Mouse (Mus musculus) urinary bladder, postnatal 36 days (tissue): ENCODE data around the gene Cd300lf.

Source experiments
- DNase-seq, 2 experiments: peaks; one replicate each; pipeline ENCODE4 v3.0.0; 2022; ENCODE audit warnings: low spot score in 2 of 2, mixed read lengths in 1 of 2

The Cd300lf gene

DNA sequence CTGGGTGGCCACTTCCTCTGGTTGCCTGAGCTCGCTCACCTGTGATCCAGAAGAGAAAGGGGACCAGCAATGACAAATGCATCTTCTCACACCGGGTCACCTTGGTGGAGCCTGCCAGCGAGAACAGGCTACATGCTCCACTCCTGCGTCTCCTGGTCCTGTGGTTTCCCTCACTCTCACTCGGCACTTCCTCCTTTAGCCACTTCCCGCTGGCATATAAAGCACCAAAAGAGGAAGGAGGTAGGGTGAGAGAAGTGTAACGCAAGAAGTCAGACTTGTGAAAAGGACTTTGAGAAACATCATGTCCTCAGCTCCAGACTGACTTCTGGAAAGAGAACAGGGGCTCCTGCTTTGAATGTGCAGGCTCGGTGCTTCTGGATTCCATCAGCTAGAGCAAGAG, at the start of gene Cd300lf:
Cd300lf (minus strand) TSS at position 193 of the 400 bp plus-strand sequence.
- DNase-seq = no peak

DNA sequence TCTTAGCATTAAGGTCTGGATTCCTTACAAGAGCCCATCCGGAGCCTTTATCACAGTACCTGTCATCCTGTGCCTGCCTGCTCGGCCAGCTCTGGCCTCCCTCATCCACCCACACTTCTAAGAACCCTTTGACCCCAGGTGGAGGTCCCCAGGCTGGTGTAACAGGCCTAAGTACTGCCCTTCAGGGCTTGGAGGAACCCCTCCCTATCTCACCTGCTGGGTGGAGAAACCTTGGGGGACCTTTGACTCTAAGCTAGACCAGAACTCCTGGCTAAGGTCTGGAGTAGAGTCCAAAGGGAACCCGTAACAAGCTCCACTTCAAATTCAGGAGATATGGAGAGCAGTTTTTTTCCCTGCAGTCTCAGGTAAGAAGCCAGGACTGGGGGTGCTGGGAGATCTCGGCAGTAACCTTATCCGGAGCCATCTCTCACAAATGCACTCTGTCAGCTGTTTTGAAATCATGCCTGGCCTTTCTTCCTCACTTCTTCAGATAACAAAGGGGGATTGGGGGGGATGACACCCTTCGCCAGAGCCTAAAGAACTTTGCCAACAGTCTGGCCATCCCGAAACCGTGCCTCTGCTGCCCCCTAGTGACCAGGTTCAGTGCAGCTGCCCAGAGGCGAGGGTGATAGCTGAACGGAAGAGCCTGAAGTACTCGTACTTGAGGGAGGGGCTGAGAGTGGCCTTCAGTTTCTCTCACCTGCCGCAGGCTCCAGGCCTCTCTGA, 48.3 kb upstream of the Cd300lf start:
- peak; percentile 80 to 85 for DNase-seq

GRCm38 (mm10) chr11:115179881-115180280, 46.1 kb upstream of the Cd300lf start:
- DNase-seq = peak in 1 of 2 experiments; percentile 53

DNA sequence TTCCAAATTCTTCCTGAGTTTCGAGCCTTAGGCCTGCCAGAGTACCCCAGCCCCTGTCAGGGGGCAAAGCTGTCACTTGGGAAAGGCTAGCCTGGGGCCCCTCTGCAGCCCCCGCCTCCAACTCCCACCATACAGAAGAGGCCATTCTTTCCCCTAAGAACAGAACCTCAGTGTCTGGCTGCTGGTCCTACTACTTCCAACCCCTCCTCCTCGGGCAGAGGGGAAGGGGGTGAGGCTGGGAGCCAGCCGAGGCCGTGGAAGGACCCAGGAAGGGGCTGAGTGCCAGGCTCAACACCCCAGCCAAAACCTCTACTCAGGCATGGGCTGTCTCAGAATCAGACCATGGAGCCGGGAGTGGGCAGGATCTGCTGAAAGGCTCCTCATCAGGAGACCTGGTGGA, 45.4 kb upstream of the Cd300lf start:
- DNase-seq = no peak

GRCm38 (mm10) chr11:115178766-115179165, 45.0 kb upstream of the Cd300lf start:
- DNase-seq = no peak

- no peak for DNase-seq
Measured at GRCm38 (mm10) chr11:115177559-115178195, 43.9 kb upstream of the Cd300lf start.

DNA sequence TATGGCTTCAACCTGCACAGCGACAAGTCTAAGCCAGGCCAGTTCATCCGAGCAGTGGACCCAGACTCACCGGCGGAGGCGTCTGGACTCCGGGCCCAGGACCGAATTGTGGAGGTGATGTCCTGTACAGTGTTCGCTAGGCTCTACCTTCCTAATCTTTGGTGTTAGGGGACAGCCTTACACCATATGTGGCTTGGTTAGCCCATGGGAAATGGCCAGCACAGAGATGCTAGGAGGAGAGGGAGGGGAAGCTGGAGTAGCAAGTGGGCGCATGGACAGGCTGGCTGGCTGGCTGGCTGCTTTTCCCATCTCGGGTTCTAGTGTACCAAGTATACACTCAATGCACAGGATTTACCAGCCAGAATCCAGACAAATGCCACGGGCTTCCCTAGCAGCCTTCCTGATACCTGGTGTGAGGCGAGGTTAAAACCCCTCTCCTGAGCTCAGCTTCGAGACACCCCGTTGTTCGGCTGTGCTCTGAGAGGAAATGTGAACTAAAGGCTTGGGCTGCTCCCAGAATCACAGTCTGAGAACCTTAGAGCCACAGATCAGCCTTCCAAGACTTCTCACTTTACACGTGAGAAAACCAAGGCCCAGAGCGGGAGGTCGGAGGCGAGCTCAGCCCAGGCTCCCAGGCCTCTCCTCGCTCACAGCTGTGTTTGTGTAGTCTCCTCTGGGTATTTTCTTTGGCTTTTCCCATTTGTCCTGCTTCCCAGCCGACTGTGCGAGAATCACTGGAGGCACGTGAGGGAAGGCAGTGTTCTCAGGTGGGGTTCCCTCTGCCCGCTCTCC, 42.8 kb upstream of the Cd300lf start:
- no peak for DNase-seq

DNA sequence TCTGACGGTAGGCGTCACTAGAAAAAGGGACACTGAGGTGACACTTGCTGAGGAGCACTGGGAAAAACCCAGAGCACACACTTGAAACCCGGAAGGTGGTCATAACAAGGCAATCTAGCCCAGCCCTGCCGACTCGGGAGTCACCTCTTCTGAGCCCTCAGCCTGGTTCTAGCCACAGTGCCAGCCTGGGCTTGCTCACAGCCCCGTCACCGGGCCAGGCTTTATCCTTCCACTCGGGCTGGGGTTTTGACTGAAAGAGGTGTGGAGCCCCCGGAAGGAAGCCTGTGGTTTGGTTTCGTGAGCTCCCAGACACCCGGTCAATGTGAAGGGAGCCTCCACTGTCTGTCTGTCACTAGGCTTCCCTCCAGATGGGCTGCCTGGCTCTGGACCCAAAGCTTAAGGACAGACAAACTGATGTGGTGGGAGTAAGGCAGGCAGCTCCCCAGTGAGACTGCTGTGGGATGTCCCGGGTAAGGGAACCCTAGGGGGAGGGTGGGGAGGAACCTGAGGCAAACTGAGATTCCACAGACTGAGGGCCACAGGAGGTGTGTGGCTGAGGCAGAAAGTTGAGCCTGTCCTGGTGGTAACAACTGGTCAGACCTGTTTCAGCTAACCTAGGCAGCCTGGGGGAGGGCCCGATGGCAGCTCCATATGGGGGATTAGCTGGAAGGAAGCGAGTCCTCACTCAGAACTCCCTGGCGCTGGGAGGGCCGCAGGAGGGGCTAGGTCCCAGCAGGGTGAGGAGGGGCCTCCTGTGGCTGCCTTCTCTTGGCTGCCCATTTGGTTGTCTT, 40.0 kb upstream of the Cd300lf start:
- peak in 1 of 2 experiments; percentile 70 for DNase-seq

GRCm38 (mm10) chr11:115172825-115173287, 39.1 kb upstream of the Cd300lf start:
- no peak for DNase-seq

DNA sequence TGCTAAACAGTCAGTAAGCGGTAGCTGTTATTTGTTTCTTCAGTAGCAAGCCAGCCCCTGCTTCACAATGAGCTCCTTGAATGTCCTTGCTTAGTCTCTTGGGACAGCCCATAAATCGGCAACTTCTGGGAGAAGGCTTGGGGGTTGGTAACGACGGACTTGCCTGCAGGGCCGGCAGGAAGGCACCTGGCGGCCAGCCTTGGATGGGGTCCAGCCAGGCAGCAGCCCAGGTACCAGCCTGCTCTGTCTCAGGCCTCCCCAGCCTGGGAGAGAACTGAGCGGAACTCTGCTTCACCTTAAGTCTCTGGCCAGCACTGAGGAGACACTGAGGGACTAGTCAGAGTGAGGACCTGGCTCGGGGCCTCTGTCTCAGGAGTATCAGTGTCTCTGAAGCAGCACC, 37.3 kb upstream of the Cd300lf start:
- DNase-seq = no peak

DNA sequence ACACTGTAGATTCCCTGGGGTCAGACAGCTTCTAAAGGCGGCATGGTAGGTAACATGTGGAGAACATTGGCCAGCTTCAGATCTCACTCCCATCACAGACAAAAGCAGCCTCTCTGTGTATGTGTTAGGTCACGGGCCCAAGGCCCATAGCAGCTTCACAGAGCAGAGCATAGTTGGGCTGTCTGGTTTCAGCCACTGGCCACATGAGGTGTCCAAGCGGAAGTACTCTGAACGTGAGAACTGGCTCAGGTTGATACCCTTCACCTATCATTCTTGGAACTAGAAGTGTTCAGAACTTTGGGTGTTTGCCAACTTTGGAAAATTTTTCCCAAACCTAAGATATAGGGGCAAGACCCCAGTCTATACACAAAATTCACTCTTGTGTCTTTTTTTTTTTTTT, 35.6 kb upstream of the Cd300lf start:
- DNase-seq = no peak

DNA sequence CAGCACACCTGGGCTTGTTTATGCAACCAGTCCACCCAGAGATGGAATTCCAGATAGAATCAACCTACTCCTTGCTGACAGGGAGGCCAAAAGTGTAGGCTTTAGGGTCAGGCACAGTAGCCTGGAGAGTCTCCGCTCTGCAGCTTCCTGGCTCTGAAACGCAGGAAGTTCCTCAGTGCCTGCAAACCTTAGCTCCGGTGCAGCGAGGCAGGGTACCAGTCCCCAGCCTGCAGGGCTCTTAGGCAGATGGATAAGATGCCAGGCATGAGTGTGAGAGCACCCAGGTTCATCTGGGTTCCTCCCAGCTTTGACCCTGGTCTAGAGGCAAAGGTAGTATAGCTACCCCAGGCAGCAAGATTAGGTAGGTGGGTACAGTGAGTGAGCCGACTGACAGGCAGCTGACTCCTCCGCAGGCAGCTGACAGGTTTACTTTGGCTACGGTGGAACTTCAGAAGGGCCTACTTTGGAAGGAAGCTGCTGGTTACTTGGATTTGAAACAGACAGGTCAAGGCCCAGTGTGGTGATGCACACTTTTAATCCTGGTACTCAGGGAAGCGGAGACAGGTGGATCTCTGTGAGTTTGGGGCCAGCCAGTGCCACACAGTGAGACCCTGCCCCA, 33.9 kb upstream of the Cd300lf start:
- no peak for DNase-seq

- DNase-seq = no peak
Measured at GRCm38 (mm10) chr11:115166776-115167175, 33.0 kb upstream of the Cd300lf start.

- peak in 1 of 2 experiments; percentile 51 for DNase-seq
Measured at GRCm38 (mm10) chr11:115164976-115165374, 31.2 kb upstream of the Cd300lf start.

- DNase-seq = no peak
Measured at GRCm38 (mm10) chr11:115164341-115164975, 30.7 kb upstream of the Cd300lf start.

GRCm38 (mm10) chr11:115163568-115164150, 29.9 kb upstream of the Cd300lf start:
- DNase-seq = no peak

GRCm38 (mm10) chr11:115162832-115163480, 29.2 kb upstream of the Cd300lf start, which contains the start of gene Slc9a3r1:
TSS of gene Slc9a3r1 (plus strand) at chr11:115163341.
- DNase-seq = peak; percentile 99

GRCm38 (mm10) chr11:115162205-115162601, 28.4 kb upstream of the Cd300lf start:
- no peak for DNase-seq

DNA sequence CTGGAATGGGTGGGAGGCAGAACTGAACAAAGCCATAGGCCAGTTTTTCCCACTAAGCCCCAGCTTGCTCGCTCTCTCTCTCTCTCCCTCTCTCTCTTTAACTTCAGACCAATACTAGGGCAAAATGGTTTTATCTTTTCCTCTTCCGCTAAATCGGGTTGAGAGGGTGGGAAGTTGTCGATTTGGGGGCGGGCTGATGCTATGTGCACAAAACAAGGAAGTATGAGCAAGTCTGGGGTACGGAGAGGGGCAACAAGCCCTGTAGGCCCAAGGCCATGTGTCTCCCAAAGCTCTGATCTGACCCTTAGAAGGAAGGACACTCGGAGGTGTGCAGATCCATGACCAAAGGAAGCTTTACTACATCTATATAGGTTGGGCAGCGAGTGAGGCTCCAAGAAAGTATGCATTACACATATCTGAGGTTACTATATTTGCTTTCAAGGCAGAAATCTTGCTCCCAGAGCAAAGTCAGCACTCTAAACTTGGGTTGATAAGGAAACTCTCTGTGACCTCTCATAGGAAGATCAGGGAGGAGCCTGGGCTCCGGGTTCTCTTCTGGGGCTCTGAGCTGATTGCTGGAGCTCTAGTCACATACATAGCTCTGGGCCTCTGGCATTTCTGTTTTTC, 27.9 kb upstream of the Cd300lf start:
- DNase-seq = no peak
